Mouse (Mus musculus): ENCODE results near the gene Bmpr1a.

GRCm38 (mm10) chr14:34448398-34448797, 54.7 kb downstream of the Bmpr1a start:
- TF ChIP-seq CTCF (IDR thresholded peaks at IDR 0.05; ENCODE audit: low read depth, low read length) (no peak), POLR2A (IDR thresholded peaks at IDR 0.05; ENCODE audit: insufficient read depth, low read length) (no peak), EP300 (IDR thresholded peaks at IDR 0.05; ENCODE audit: insufficient read depth, low read depth, low read length) (no peak)

Data from ES-Bruce4 (cell line).